Mouse (Mus musculus) adipocyte (in vitro differentiated cells): Measurements from ENCODE around the gene Pnpla8.
"Not testable (repeated sequence)": the region's sequence is repeated elsewhere in the genome, so short reads cannot be mapped to it uniquely, and the experiment has no call there.

Experiments used
- DNase-seq: peaks from one replicate; pipeline ENCODE4 v3.0.0-alpha.2; 2016; ENCODE audit warnings: low spot score

Gene Pnpla8

GRCm38 (mm10) chr12:44269311-44269831, 48.2 kb downstream of the Pnpla8 start:
- peak; percentile 91 for DNase-seq

- peak; percentile 66 for DNase-seq
Observed at GRCm38 (mm10) chr12:44274125-44274835, 53.1 kb downstream of the Pnpla8 start.

GRCm38 (mm10) chr12:44280147-44280546, 59.0 kb downstream of the Pnpla8 start:
- not testable (repeated sequence) for DNase-seq

- DNase-seq: no peak
Observed at GRCm38 (mm10) chr12:44281534-44281933, 60.4 kb downstream of the Pnpla8 start.

- DNase-seq: no peak
Observed at GRCm38 (mm10) chr12:44283378-44283777, 62.2 kb downstream of the Pnpla8 start.

GRCm38 (mm10) chr12:44286992-44287391, 65.8 kb downstream of the Pnpla8 start:
- no peak for DNase-seq

- DNase-seq: peak; percentile 78
Observed at GRCm38 (mm10) chr12:44292281-44292680, 71.1 kb downstream of the Pnpla8 start.

GRCm38 (mm10) chr12:44300793-44301192, 79.6 kb downstream of the Pnpla8 start:
- no peak for DNase-seq

GRCm38 (mm10) chr12:44304012-44304411, 82.8 kb downstream of the Pnpla8 start:
- DNase-seq: no peak

- no peak for DNase-seq
Observed at GRCm38 (mm10) chr12:44304869-44305268, 83.7 kb downstream of the Pnpla8 start.

GRCm38 (mm10) chr12:44308221-44308620, 87.1 kb downstream of the Pnpla8 start:
- DNase-seq: no peak

GRCm38 (mm10) chr12:44315212-44315611, 94.0 kb downstream of the Pnpla8 start:
- no peak for DNase-seq

GRCm38 (mm10) chr12:44325091-44325490, 103.9 kb downstream of the Pnpla8 start:
- no peak for DNase-seq

- DNase-seq: no peak
Observed at GRCm38 (mm10) chr12:44327452-44327851, 106.3 kb downstream of the Pnpla8 start.

- DNase-seq: no peak
Observed at GRCm38 (mm10) chr12:44328381-44329315, 107.5 kb downstream of the Pnpla8 start, which contains the start of gene Nrcam. Nrcam (plus strand) TSS chr12:44328885.

- no peak for DNase-seq
Observed at GRCm38 (mm10) chr12:44329316-44330215, 108.4 kb downstream of the Pnpla8 start.

GRCm38 (mm10) chr12:44330216-44330719, 109.1 kb downstream of the Pnpla8 start:
- no peak for DNase-seq

GRCm38 (mm10) chr12:44337136-44337640, 116.0 kb downstream of the Pnpla8 start:
- DNase-seq: no peak

- DNase-seq: no peak
Observed at GRCm38 (mm10) chr12:44338195-44338622, 117.0 kb downstream of the Pnpla8 start.

- no peak for DNase-seq
Observed at GRCm38 (mm10) chr12:44344075-44344474, 122.9 kb downstream of the Pnpla8 start.

- no peak for DNase-seq
Observed at GRCm38 (mm10) chr12:44345251-44345650, 124.1 kb downstream of the Pnpla8 start.
